Mouse (Mus musculus) R1 (cell line): ENCODE measurements around the gene Senp3.

Experiments used
- DNase-seq: peaks from one replicate; pipeline ENCODE4 v3.0.0-alpha.2; 2018; ENCODE audit warnings: low read depth, low spot score

The Senp3 gene

DNA sequence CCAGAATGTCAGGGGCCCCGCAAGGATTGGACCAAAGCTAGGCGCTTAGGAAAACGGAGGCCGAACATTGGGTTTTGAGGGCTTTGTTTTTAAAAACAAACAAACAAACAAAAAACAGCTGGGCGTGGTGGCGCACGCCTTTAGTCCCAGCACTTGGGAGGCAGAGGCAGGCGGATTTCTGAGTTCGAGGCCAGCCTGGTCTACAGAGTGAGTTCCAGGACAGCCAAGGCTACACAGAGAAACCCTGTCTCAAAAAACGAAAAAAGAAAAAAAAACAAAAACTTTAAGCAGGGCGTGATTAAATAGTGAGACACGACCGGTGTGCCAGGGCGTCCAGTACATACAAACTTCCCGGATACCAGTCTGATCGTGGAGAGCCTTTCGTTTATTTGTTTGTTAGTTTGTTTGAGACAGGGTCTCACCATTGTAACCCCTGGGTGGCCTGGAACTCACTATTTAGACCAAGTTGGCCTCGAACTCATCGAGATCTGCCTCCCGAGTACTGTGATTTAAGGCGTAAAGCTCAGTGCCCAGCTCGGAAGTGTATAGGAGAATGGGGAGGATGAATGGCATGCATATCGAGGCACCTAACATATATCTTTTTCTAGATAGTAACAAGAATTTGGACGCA, 440 bp upstream of the Senp3 start:
- DNase-seq = no peak

DNA sequence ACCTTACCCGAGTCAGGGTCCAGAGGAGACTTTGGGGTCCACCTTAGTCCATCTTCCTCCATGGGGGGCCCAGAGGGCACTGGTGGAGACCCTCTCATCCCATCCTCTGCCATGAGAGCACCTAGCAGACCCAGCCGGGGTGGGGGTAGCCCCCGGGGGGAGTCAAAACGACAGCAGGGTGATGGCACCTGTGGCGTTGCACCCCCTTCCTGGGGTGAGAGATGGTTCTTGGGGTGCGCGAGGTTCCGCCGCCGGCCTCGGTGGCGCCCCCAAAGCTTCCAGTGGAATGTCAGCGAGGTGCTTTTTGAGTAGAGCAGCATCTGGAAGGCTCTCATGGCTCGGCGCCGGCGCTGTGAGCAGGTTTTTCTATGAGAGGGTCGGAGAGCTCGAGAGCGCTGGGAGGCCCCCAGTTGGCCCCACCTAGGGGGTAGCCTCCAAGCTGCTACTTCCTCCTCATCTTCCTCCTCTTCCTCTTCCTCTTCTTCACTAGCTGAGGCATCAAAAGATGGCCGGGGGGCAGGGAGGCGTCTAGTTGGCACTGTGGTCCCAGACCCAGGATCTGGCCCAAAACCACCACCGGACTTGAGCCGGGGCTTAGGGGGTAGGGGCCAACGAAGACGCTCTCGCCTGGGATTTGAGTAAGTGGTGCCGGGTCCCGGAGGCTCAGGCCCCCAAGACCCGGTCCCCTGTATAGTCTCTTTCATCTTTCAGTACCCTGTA, 1.6 kb downstream of the Senp3 start:
- DNase-seq = no peak

DNA sequence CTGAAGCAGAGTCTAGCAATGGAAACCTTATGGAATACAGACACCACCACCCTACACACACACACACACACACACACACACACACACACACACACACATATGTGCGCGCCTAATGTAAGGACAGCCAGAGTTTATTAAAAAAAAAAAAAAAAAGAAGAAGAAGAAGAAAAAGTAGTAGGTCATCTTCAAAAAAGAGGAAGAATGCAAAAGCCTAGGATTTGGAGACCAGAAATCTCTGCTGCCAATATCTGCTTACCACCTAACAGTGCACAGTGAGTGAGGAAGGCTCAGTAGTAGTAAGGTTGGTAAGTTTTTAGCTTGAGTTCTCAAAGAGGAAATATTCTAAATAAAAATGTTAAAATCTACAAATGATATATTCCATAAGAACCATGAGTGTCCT, 2.7 kb downstream of the Senp3 start:
- DNase-seq = no peak

DNA sequence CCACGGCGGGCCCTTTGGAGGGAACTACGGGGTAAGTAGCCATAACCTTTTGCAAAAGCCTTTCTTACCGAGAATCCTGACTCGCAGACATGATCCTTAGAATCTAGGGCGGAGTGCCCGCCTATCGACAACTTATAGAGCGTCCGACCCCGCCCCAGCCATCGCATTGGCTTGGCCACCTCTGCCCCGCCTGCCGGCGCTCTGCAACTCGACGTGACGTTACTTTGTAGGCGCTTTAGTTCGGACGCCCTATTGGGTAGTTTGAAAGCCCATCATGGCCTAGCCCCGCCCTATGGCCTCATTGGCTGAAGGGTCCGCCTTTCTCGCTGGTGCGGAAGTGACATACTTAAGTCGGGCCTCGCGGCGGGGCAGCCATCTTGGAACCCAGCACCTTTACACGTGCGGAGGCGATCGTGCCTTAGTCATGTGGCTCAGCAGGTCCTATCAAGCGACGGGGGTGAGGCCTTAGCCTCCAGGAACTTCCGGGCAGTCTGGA, 9.6 kb downstream of the Senp3 start, which contains the start of gene Eif4a1:
Gene Eif4a1 (minus strand): TSS at position 213 of the 496 bp plus-strand sequence.
- DNase-seq = peak; percentile 100

DNA sequence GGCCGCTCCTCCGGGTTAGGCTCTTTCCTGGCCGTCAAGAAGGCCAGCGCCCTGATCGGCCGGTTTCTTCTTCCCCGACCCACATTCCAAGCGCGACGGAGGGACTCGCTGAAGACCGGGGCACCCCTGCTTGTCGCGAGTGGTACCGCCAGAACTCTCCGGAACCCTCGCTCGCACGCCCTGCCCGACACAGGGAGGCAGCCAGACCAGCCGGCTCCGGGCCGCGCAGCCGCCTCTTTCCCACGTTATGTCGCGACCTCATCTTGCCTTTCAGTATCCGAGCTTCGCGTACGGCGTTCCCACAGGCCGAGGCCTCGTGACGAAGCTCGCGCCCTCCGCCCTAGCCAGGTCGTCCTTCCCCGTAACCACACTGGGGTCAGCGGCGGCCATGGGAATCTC, 10.2 kb downstream of the Senp3 start:
- peak; percentile 61 for DNase-seq

DNA sequence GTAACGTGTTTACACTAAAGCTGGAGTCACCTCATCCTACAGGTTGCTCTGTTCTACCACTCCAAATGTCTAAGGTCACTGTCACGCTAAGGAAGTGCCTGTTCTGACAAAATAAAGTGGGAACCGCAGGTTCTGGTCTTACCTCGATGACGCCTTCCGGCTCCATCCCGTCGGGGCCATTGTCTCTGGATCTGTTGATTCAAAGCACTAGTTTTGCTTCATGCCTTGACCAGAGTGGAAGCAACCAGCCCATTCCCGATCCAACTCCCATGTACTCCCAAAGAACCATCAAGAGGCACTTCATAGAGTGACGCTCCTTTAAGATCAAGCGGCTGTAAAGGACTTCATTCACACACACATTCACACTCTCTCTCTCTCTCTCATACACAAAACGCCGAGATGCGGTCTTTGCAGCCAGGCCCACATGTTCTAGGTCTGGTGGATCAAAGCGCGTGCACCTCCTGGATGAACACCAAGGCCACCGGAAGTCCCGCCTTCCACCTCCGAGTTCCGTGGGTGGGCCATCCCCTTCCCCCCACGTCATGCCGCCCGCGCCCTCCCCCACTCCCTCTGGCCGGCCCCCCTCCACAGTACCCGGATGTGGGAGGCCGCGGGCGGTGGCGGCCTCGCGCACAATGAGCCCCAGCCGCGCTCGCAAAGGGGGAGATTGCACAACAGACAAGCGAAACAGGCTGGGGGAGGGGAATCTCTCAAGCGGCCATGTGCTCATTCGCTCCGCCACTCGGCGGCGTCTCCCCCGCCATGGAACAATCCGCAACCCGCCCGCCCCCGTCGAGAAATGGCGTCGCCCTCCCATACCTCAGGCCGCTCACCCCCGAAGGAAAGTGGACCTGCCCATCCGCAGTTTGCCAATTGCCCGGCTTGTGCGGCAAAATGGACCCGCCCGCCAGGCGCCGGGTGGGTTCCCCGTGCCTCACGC, 10.8 kb downstream of the Senp3 start:
- peak; percentile 96 for DNase-seq

DNA sequence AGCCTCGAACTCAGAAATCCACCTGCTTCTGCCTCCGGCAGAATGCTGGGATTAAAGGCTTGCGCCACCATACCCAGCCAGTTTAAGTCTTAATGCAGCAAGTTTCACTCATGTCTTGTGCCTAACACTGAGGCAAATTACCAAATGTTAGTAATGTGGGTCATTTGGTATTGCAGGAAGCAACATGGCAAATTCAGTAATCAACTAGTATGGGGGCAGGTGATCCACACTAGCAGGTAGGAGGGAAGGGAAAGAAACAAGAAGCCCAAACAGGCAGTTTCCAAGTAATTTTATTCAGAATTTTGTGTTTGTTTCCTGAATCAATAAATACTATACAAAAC, 15.2 kb downstream of the Senp3 start:
- no peak for DNase-seq

DNA sequence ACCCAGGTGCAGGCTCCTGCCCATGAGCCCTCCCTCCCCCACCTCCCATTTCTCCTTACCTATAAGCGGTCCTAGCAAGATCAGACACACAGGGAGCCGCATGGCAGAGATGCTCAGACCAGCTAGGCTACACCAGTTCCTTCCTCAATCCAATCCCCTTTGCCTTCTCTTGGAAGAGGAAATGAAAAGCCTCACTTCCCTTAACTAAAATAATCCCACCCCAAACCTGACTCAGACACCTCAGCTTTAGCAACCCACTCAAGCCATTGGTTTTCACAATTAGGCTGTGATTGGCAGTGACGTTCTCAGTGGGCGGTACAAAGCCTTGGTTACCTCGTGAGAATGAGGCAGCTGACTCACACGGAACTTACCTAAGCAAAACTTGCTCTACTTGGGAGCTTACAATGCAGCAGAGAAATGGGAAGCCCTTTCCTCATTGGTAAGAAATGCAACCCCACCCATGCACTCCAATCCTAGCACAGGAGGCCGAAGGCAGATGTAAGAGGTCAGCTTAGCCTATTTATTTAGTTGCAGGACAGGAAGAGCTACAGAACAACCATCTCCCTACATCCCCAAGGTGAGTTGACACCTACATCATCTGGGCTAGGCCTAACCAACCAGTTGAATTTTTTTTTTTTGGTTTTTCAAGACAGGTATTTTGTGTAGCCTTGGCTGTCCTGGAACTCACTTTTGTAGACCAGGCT, 15.8 kb downstream of the Senp3 start, which contains the start of gene Cd68:
Gene Cd68 (minus strand): TSS at position 193 of the 704 bp plus-strand sequence.
- peak; percentile 98 for DNase-seq

DNA sequence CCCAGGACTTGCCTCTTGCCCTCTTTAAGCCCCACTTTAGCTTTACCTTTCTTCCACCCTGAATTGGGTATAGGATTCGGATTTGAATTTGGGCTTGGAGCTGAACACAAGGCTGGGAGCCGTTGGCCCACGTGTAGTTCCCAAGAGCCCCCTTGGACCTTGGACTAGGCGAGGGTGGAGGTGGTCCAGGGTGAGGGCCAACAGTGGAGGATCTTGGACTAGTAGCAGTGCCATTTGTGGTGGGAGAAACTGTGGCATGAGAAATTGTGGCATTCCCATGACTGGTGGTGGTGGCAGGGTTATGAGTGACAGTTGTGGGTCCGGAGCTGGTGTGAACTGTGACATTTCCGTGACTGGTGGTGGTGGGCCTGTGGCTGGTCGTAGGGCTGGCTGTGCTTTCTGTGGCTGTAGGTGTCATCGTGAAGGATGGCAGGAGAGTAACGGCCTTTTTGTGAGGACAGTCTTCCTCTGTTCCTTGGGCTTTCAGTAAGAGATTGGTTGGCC, 16.4 kb downstream of the Senp3 start:
- no peak for DNase-seq

DNA sequence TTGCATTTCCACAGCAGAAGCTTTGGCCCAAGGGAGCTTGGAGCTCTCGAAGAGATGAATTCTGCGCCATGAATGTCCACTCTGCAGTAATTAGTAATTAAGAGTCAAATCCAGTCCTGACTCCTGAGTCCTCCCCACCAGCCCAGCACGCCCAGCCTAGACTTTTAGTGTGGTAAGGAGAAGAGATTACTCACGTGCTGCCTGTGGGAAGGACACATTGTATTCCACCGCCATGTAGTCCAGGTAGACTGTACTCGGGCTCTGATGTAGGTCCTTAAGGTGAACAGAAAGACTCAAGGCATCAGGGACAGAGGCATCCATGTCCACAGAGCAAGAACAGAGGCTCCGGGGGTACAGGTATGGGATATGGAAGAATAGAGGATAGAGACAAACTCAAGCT, 17.0 kb downstream of the Senp3 start:
- no peak for DNase-seq

DNA sequence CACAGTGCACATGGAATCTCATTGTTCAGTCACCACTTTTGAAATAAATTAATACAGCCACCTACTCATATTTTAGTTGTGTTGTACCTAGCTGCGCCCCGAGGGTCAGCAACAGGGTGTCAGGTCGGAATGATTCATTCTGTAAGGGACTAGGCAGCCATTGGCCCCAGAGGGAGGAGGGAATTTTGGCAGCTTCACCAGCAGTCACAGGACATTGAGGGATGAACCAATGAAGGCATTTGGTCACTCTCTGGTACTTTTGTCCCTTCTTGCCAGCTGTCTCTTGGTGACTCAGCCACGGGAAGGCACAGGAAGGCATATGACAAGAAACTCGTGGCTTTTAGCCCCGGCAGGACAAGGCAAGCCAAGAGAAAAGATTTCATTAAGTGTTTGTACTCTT, 18.1 kb downstream of the Senp3 start:
- no peak for DNase-seq

DNA sequence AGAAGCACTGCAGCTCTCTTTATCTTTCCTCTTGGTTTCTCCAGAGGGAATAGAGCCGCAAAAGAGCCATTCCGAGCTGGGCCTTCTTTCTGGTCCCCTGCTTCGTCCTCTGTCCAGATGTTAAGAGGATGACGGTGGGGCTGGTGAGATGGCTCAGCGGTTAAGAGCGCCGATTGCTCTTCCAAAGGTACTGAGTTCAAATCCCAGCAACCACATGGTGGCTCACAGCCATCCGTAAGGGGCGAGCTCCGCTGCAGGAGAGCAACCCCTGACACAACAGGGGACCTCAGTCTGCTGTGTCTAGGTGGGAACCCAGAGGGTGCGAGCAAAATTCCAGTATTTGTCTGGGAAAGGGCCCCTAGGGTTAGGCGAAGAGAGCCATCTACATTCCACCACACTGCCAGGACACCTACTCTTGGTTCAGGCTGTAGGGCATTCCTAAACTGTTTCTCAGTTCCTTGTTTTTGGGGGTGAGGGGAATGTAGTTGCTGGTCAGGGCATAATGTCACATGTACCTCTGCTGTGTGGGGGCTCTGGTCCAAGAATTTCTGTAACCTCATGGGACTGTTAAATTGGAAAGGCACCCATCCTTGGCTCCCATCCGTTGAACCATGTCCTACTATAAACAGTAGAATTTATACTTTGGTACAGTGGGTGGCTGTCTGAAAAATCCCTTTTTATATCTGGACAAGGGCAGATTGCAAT, 18.8 kb downstream of the Senp3 start:
- no peak for DNase-seq

DNA sequence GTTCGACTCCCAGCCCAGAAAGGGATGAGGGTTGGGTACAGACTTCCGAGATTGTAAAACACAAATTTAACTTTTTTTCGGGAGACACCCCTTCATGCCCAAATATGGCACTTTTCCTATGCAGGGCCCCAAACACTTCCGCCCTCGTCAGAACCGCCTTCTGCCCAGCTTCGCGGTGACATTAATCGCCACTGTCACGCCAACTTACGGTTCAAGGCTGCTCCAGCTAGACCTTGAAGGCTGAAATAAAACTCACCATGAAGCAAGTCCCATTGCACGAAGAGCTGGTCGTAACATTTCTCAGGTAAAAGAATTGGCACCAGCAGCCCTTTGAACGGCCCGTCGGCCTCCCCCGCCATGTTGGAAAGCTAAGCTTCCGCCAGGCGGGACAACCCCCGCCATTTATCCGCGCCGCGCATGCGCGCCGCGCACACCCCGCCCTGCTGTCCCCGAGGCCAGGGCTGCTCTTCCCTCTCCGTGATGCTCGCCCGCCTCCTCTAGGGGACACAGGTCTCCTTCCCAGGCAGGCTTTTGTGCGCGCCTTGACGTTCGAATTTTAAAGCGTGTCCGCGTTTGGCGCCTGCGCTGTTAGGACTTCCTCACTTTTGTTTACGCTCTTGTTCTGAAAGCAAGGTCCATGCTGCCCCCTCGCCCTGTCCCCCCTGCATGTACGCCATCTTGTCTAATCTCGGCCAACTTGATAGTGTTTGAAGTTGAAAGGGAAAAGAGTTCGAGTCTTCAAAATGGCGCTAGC, 19.5 kb downstream of the Senp3 start, which contains the start of gene Mpdu1:
Gene Mpdu1 (minus strand): TSS at position 430 of the 754 bp plus-strand sequence.
- DNase-seq = peak; percentile 98

DNA sequence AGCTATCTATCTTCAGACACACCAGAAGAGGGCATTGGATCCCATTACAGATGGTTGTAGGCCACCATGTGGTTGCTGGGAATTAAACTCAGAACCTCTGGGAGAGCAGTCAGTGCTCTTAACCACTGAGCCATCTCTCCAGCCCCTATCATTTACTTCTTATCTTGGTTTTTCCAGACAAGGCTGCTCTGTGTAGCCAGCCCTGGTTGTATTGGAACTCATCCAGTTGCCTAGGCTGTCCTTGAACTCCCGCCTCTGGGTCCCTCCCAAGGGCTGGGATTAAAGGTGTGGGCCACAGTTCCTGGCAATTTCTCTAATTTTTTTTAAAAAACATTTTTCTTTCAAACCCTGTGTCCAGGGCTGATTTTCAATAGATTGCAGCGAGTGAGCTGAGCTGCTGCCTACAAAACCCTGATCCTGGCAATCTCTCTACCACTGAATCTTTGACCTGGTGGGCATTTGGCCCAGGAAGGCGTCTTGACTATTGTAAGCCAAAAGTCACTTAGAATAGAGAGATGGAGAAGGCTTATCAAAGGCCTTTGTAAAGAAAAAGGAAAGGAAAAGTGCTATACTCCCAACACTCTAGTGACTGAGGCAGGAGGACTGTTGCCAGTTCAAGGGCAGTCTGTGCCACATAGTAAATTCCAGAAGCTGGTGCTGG, 20.5 kb downstream of the Senp3 start:
- DNase-seq = no peak

DNA sequence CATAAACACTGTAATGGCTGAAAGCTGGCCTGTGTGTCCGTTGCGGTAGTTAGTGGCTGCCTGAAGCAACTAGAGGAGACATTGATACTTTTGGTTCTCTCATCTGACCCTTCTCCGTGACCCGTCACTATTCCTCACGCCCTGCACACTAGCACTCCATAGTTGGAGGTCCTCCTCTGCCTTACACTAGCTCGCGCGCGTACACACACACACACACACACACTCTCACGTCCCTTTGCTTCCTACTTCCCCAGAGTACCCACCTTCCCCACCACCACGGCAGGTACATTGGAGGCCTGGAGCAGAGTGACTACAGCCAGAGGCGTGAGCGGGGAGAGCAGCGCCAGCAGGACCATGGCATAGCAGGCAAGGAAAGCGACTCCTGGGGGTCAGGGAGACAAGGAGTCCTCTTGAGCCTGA, 24.4 kb downstream of the Senp3 start:
- DNase-seq = no peak

DNA sequence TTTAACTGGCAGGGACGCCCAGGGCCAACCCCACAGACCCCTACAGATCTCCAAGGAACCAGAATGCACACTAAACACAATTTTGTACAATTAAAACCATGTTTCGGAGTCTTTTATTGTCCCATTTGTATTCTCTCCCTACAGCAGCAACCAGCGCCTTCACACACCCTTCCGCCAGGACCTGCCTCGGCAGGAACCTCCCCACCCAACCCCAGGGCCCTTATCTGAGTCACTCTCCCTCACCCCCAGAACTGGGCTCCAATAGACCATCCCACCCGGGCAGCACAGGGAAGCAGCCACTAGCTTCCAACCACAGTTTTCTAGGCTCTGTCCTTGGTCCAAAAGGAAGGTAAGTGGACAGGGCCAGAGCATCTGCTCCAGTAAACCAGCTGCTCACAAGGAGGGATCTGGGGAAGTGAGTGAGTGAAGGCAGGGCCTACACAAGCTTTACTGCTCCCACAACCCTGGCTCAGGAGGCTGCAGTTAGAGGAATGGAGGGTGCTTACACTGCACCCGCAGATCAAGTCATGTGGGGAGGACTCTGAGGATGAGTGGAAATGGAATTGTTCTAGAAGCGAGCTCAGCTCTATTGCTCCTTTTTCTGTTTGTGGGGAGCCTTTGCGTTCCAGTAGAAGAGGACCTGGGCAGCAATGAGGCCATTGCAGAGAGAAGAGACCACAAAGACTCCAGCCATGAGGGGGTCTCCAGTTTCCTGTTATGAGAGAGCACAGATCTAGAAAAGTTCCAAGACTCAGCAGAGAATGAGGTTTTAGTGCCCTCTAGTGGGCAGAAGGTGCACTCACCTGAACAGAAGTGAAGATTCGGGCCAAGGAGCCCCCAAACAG, 25.0 kb downstream of the Senp3 start:
- peak; percentile 86 for DNase-seq

DNA sequence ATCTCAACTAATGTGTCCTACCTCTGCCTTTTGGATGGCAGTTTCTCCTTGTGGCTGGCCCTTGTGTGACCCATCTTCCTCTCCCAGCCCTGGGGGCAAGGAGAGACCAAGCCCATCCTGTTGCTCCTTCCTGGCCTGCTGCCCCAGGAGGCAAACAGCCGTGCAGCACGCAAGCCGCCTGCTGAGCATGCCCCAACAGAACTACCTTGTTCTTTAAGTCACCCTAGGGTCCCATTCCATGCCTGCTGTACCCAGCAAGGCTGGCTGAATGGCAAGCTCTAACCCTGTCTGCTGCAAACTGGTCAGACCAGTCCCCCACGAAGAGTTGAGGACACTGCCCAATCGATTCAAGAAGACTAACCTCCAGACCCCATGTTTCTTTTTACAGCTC, 25.8 kb downstream of the Senp3 start:
- DNase-seq = no peak
